In genomic region chr1:86435302-86435821, GRCm38 (mm10) we compare ENCODE assay signal across 9 mouse cellular contexts. TPM values are rescaled to one million over a fixed set of nuclear protein-coding genes. Genes with fewer than 3 reads are reported as not detected.
DNase-seq lines count a peak whose midpoint lies in the region; ATAC-seq and TF ChIP-seq lines count a peak whose summit lies in the region.
"Had no signal": no experiment of that assay in that cellular context is flagged by ENCODE, and none has a peak within 500 bp of the region (broad histone marks: within the 10 kb centered on the region; RNA-seq: fewer than 3 reads in every experiment).

No protein-coding gene starts in this region.

- peak overlapping the region; percentile 82 for H3K9ac ChIP-seq in forebrain, embryonic 14.5 days (ENCODE audit: low read length)
- H3K9ac ChIP-seq in lung, embryonic 15.5 days = peak overlapping the region; percentile 64

- DNase-seq in brain, adult 2 months (ENCODE audit: low read depth, low spot score) = peak; percentile 92
- DNase-seq in forebrain, embryonic 14.5 days (ENCODE audit: low spot score) = peak; percentile 93
- DNase-seq in heart, postnatal 4 days = peak; percentile 82
- peak; percentile 58 for DNase-seq in layer of hippocampus, adult 9-10 months (ENCODE audit: low spot score)
- DNase-seq in right cerebral cortex, adult 18-20 months = peak; percentile 80
- DNase-seq in natural killer cell, adult 2 months (ENCODE audit: low spot score in 2 of 2) = no peak

- H3K4me3 ChIP-seq in C2C12 (ENCODE audit: insufficient read depth, poor library complexity, severe bottlenecking) = no peak overlapping the region
- peak overlapping the region; percentile 38; the same call in 1 of the 2 replicates for H3K4me3 ChIP-seq in forebrain, embryonic 14.5 days (ENCODE audit: low read depth, low read length)
- 0 out of 2 replicates have a peak overlapping the region, but pooled peaks have one; percentile 49 for H3K4me3 ChIP-seq in lung, embryonic 15.5 days

- no peaks in the 10 kb centered on the region for H3K9me3 ChIP-seq in forebrain, embryonic 14.5 days (replicated peaks; ENCODE audit: control insufficient read depth, low read length)
- no peaks in the 10 kb centered on the region for H3K9me3 ChIP-seq in lung, embryonic 15.5 days

- H3ac ChIP-seq in C2C12 (ENCODE audit: control insufficient read depth, insufficient read length, low read depth) = peak overlapping the region; percentile 19

- no peak for TF ChIP-seq CTCF in C2C12 (IDR thresholded peaks at IDR 0.05; ENCODE audit: control insufficient read depth, insufficient read depth, insufficient read length)

- H3K4me2 ChIP-seq in forebrain, embryonic 14.5 days (ENCODE audit: low read length) = peak overlapping the region; percentile 78
- H3K4me2 ChIP-seq in lung, embryonic 15.5 days = peak overlapping the region; percentile 87

- peak; percentile 45 for ATAC-seq in forebrain, embryonic 14.5 days
- ATAC-seq in lung, embryonic 15.5 days (ENCODE audit: borderline replicate concordance, extremely low read depth, low FRiP score, low TSS enrichment) = peak; percentile 63; the same call in 1 of the 2 replicates

- H3K79me3 ChIP-seq in C2C12 (ENCODE audit: low read depth) = no peaks in the 10 kb centered on the region

- WGBS in forebrain, embryonic 14.5 days = 4% methylated on average over 13 of the region's 13 CpGs
- 20% methylated on average over 13 of the region's 13 CpGs for WGBS in lung, embryonic 15.5 days

- peaks cover 4% of the 10 kb centered on the region for H3K79me2 ChIP-seq in C2C12 (ENCODE audit: control insufficient read depth, insufficient read depth)

- no peaks in the 10 kb centered on the region for H3K27me3 ChIP-seq in C2C12 (ENCODE audit: control insufficient read depth, insufficient read depth, insufficient read length)
- H3K27me3 ChIP-seq in forebrain, embryonic 14.5 days (replicated peaks; ENCODE audit: control insufficient read depth, insufficient read depth, low read length) = no peaks in the 10 kb centered on the region
- no peaks in the 10 kb centered on the region for H3K27me3 ChIP-seq in lung, embryonic 15.5 days

- H3K36me3 ChIP-seq in C2C12 (ENCODE audit: control insufficient read depth, insufficient read depth) = no peaks in the 10 kb centered on the region
- no peaks in the 10 kb centered on the region for H3K36me3 ChIP-seq in forebrain, embryonic 14.5 days (ENCODE audit: control insufficient read depth, insufficient read depth, low read length)
- no peaks in the 10 kb centered on the region for H3K36me3 ChIP-seq in lung, embryonic 15.5 days

- peaks cover 26% of the 10 kb centered on the region for H3K4me1 ChIP-seq in forebrain, embryonic 14.5 days (ENCODE audit: control insufficient read depth, insufficient read depth, low read length)
- peaks cover 59% of the 10 kb centered on the region for H3K4me1 ChIP-seq in lung, embryonic 15.5 days

- H3K27ac ChIP-seq in forebrain, embryonic 14.5 days (ENCODE audit: low read depth, low read length) = peak overlapping the region; percentile 100
- H3K27ac ChIP-seq in lung, embryonic 15.5 days = peak overlapping the region; percentile 99

TF ChIP-seq in C2C12, 6 proteins besides CTCF, POLR2A, EP300 and RAD21:
- TF ChIP-seq MAX (IDR thresholded peaks at IDR 0.05) (peak; percentile 22), CEBPB (IDR thresholded peaks at IDR 0.05; ENCODE audit: low read depth) (no peak), FOSL1 (IDR thresholded peaks at IDR 0.05; ENCODE audit: insufficient read depth, low read length, poor library complexity, severe bottlenecking) (no peak), USF1 (IDR thresholded peaks at IDR 0.05; ENCODE audit: low read depth) (no peak), MYOG (IDR thresholded peaks at IDR 0.05; ENCODE audit: control insufficient read depth, extremely low read depth, insufficient read length) (no peak), MYOD1 (IDR thresholded peaks at IDR 0.05; ENCODE audit: control insufficient read depth, insufficient read length, low read depth) (no peak)

RNA-seq across cellular contexts. Expression of gene Tex44, which starts 9.2 kb away (rescaled TPM):
- not detected for polyA plus RNA-seq in C2C12 (2012; fragmentation: generic; extraction: Trizol)
- not detected in 2 replicates for polyA plus RNA-seq in forebrain, embryonic 14.5 days (2014; fragmentation: Nextera tagmentation; extraction: Ambion mirVana)
- total RNA-seq in heart, postnatal 4 days (2021) = not detected
- polyA plus RNA-seq in lung, embryonic 15.5 days (2015; fragmentation: Nextera tagmentation; extraction: Ambion mirVana) = not detected in 2 replicates
- total RNA-seq: common myeloid progenitor, adult 5-6 weeks had no signal

RNA-seq across cellular contexts. Expression of gene Nmur1, which starts 9.3 kb away (rescaled TPM):
- 0.02 TPM for polyA plus RNA-seq in C2C12 (2012; fragmentation: generic; extraction: Trizol)
- not detected in 2 replicates for polyA plus RNA-seq in forebrain, embryonic 14.5 days (2014; fragmentation: Nextera tagmentation; extraction: Ambion mirVana)
- not detected for total RNA-seq in heart, postnatal 4 days (2021)
- 0.17 TPM in 1 of 2 replicates, not detected in the other for polyA plus RNA-seq in lung, embryonic 15.5 days (2015; fragmentation: Nextera tagmentation; extraction: Ambion mirVana)
- total RNA-seq: common myeloid progenitor, adult 5-6 weeks had no signal

Comparison
In these comparisons a context has a peak if more than half of its experiments do, and no peak if none do; other contexts are left out.
1. DNase-seq: peak in brain, adult 2 months (single experiment), forebrain, embryonic 14.5 days (single experiment), heart, postnatal 4 days (single experiment), layer of hippocampus, adult 9-10 months (single experiment) and right cerebral cortex, adult 18-20 months (single experiment); none in natural killer cell, adult 2 months (0 of 2).